Mouse (Mus musculus) intestine, embryonic 15.5 days (tissue): ENCODE data around the gene Gpr15. TPM values are rescaled to one million over a fixed set of nuclear protein-coding genes. Genes with fewer than 3 reads are reported as not detected.

Source experiments
- polyA plus RNA-seq: library from polyadenylated mRNA; unstranded; fragments of >200 nt; fragmentation: Nextera tagmentation; extraction: Ambion mirVana; gene quantifications from 2 replicates; pipeline ENCODE4 v1.2.1, GENCODE M21; 2015

Gpr15 gene
- polyA plus RNA-seq, 1 experiment from 2014 or later, result not detected

Other genes with a start within 250 kb of the Gpr15 start
- 18.9 and 19.3 TPM in 2 replicates for gene St3gal6, start 194.8 kb downstream of the Gpr15 start, polyA plus RNA-seq
- not detected in 2 replicates for gene Gm813, start 102.1 kb downstream of the Gpr15 start, polyA plus RNA-seq
- not detected in 2 replicates for gene E330017A01Rik, start 80.3 kb downstream of the Gpr15 start, polyA plus RNA-seq
- 58.4 and 71.3 TPM in 2 replicates for gene Cpox, start 48.8 kb downstream of the Gpr15 start, polyA plus RNA-seq
- gene Cldnd1, start 8.8 kb upstream of the Gpr15 start, polyA plus RNA-seq, result 95.7 and 97.6 TPM in 2 replicates
- not detected in 2 replicates for gene Olfr172, start 44.1 kb upstream of the Gpr15 start, polyA plus RNA-seq
- not detected in 2 replicates for gene Olfr173, start 81.2 kb upstream of the Gpr15 start, polyA plus RNA-seq
- not detected in 2 replicates for gene Olfr175-ps1, start 107.7 kb upstream of the Gpr15 start, polyA plus RNA-seq
- not detected in 2 replicates for gene Olfr177, start 155.7 kb upstream of the Gpr15 start, polyA plus RNA-seq
- gene Olfr178, start 173.0 kb upstream of the Gpr15 start, polyA plus RNA-seq, result not detected in 2 replicates
- not detected in 2 replicates for gene Olfr181, start 209.7 kb upstream of the Gpr15 start, polyA plus RNA-seq
- gene Olfr180, start 210.3 kb upstream of the Gpr15 start, polyA plus RNA-seq, result not detected in 2 replicates